Mouse (Mus musculus) skeletal muscle tissue, adult 2 months (tissue): Measurements from ENCODE around the gene Osgep.
A peak's percentile ranks its signal among the peaks of the same experiment; 100 is the strongest.
"Not testable (repeated sequence)": the region's sequence is repeated elsewhere in the genome, so short reads cannot be mapped to it uniquely, and the experiment has no call there.

Experiments used
- DNase-seq: peaks from one replicate; pipeline ENCODE4 v3.0.0-alpha.2; 2012; ENCODE audit warnings: low read depth, low spot score

The Osgep gene

GRCm38 (mm10) chr14:50924281-50925064, at the start of gene Osgep, which contains the start of gene Apex1:
Gene Osgep, minus strand, starts transcription at chr14:50924893.
Gene Apex1, plus strand, starts transcription at chr14:50924968.
- peak; percentile 96 for DNase-seq

- no peak for DNase-seq
Observed at GRCm38 (mm10) chr14:50973700-50974099, 49.0 kb upstream of the Osgep start.

- not testable (repeated sequence) for DNase-seq
Observed at GRCm38 (mm10) chr14:50973054-50973453, 48.4 kb upstream of the Osgep start.

- no peak for DNase-seq
Observed at GRCm38 (mm10) chr14:50970822-50971221, 46.1 kb upstream of the Osgep start.

DNA sequence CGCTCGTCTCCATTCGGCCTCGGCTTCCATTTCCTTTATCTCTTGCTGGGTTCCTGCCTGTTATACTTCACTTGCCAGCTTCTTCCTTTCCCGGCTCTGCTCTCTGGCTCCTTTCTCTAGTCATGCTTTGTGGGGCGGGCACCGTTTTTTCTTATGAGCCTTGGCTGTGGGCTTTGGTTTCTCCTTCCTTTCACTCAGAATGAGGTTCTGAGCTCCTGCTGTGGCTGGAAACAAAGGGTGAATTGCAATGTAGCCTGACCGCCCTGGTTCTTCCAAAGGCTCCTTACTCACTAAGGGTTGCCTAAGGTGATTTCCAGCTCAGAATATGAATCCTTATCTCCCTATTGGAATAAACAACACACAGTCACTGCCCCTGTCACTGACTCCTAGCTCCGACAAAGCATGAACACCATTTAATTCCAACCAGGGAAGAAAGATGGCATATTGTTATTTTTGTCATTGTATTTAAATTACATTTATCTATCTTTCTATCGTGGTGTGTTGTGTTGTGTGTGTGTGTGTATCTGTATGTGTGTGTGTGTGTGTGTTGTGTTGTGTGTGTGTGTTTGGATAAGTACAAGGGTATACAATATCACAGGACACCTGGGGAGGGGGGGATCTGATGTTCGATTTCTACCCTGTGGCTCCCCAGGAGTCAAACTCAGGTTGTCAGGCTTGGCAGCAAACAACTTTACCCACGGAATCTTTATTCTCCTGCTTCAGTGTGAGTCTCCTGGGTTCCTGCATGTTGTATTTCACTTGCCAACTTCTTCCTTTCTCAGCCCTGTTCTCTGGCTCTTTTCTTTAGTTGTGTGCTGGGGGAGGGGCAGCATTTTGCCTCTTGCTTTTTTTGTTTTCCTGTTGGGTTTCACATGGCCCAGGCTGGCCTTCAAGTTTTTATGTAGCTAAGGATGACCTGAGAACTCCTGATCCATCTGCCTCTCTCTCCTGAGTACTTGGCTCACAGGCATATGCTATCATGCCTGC, 45.2 kb upstream of the Osgep start:
- no peak for DNase-seq

- DNase-seq: no peak
Observed at GRCm38 (mm10) chr14:50969041-50969440, 44.3 kb upstream of the Osgep start.

DNA sequence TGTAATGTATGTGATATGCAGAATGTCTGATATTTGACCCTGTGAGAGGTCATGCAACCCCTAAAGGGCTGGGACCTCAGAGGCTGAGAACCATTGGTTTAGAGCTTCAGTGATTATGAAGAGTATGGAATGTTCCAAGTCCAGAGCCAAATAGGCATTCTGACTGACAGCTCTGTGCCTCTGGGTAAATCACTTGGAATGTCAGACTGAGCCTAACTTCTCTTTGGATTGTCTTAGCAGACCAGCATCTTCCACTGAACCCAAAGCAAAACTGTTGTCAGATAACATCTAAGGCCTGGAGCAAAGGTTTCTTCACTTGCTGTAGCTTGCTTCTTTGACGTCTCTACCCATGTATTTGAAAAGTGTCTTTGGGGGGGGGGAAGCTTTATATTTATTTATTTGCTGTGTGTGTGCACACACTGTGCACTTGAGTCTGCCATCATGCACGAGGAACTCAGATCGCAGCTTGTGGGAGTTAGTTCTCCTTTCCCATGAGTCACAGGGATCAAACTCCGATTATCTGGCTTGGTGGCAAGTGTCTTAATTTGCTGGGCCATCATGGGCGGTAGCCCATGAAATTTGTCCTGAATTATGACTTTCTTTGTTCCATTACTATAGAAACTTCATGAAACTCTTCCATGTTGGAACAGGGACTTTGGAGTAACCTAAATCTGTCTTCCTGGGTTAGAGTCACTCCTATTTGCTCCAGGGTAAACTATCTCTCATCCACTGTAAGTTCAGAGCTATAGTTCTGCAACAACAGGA, 43.7 kb upstream of the Osgep start:
- DNase-seq: no peak

- DNase-seq: not testable (repeated sequence)
Observed at GRCm38 (mm10) chr14:50958289-50958995, 33.7 kb upstream of the Osgep start.

- not testable (repeated sequence) for DNase-seq
Observed at GRCm38 (mm10) chr14:50957146-50957545, 32.5 kb upstream of the Osgep start.

DNA sequence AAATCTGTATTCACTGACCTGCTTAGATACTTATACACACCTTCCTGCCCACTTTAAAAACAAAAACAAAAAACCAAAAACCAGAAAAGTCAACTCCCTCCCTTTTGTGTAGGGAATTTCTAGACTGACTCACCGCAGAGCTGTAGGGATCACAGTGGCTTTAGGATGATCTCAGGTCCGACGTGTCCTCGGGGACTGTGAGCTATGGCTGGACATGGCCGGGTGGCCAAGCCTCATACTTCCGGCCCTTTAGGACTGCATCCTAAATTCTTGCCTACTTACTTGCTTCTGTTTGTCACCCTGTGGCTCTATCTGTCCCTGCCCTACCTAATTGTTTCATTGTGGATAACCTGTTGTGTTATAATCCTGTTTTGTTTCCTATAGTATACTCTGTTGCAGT, 32.0 kb upstream of the Osgep start:
- DNase-seq: not testable (repeated sequence)

DNA sequence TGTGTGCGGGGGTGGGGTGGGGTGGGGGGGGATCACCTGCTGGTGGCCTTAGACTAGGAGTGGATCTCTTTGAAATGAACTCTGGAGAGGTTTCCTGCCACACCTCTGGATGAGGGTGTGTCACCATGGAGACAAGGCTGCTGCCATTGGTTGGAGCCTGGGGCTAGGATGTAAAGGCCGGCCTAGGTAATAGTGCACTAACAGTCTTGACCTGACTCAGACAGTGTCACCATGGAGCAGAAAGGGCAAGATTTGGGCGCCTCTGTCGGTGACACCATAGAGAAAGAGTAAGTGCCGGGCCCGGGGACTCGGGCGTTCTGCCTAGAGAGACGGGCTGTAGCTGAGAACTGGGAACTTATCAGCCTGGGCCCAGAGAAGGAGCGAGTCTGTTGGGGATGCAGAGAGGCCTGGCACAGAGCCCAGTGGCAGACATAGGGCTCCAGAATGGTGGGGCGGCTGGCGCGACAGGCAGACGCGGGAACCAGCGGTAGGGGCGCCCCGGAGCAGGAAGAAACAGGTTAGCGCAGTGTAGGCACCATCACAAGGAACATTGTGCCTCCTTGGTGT, 31.3 kb upstream of the Osgep start, which contains the start of gene Pnp2:
Gene Pnp2 (plus strand): TSS at position 51 of the 567 bp plus-strand sequence.
- peak; percentile 18 for DNase-seq

DNA sequence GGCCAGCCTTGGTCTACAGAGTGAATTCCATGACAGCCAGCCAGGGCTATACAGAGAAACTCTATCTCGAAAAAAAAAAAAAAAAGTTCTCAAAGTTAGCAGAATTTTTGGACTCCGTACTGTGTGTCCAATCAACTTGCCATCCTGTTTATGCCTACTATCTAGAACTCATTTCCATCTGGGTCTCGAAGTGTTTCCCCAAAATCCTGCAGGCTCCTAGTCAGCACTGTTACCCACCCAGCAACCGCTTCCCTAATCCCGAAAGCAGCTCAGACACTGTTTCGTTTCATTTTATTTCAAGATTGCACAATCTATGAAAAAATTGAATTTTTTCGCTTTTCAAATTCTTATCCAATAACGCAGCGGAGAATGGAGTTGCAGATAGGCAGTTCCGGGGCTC, 30.8 kb upstream of the Osgep start:
- no peak for DNase-seq

GRCm38 (mm10) chr14:50945526-50945925, 20.8 kb upstream of the Osgep start:
- not testable (repeated sequence) for DNase-seq

DNA sequence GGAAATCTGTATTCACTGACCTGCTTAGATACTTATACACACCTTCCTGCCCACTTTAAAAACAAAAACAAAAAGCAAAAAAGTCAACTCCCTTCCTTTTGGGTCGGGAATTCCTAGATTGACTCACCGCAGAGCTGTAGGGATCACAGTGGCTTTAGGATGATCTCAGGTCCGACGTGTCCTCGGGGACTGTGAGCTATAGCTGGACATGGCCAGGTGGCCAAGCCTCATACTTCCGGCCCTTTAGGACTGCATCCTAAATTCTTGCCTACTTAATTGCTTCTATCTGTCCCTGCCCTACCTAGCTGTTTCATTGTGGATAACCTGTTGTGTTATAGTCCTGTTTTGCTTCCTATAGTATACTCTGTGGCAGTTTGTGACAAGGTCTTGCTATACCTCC, 20.4 kb upstream of the Osgep start:
- not testable (repeated sequence) for DNase-seq

- not testable (repeated sequence) for DNase-seq
Observed at GRCm38 (mm10) chr14:50944668-50945033, 20.0 kb upstream of the Osgep start.

DNA sequence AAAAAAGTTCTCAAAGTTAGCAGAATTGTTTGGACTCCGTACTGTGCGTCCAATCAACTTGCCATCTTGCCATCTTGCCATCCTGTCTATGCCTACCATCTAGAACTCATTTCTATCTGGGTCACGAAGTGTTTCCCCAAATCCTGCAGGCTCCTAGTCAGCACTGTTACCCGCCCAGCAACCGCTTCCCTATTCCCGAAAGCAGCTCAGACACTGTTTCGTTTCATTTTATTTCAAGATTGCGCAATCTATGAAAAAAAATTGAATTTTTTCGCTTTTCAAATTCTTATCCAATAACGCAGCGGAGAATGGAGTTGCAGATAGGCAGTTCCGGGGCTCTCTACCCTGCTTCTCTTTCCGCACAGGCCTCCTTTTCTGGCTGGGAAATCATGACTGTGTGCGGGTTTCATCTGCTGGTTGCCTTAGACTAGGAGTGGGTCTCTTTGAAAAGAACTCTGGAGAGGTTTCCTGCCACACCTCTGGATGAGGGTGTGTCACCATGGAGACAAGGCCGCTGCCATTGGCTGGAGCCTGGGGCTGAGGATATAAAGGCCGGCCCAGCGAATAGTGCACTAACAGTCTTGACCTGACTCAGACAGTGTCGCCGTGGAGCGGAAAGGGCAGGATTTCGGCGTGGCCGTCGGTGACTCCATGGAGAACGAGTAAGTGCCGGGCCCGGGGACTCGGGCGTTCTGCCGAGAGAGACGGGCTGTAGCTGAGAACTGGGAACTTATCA, 19.4 kb upstream of the Osgep start, which contains the start of gene Gm49342:
Gene Gm49342 (plus strand): TSS at position 586 of the 736 bp plus-strand sequence.
- peak; percentile 94 for DNase-seq

DNA sequence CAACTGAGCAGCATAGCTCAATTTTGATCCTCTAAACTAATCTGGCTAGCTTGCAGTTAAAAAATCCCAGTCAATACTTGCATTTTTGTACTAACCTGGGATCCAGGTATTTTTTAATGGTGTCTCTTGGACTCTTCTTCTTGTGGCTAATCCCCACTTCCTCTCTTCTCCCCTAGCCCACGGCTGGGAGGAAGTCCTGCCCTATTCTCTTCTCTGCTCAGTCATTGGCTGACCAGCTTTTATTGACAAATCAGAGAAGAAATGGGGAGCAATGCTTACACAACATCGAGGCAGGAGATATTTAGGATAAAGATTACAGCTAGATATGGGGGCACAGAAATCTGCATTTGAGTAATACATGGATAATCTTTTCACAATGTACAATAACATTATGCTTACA, 14.2 kb upstream of the Osgep start:
- DNase-seq: no peak

DNA sequence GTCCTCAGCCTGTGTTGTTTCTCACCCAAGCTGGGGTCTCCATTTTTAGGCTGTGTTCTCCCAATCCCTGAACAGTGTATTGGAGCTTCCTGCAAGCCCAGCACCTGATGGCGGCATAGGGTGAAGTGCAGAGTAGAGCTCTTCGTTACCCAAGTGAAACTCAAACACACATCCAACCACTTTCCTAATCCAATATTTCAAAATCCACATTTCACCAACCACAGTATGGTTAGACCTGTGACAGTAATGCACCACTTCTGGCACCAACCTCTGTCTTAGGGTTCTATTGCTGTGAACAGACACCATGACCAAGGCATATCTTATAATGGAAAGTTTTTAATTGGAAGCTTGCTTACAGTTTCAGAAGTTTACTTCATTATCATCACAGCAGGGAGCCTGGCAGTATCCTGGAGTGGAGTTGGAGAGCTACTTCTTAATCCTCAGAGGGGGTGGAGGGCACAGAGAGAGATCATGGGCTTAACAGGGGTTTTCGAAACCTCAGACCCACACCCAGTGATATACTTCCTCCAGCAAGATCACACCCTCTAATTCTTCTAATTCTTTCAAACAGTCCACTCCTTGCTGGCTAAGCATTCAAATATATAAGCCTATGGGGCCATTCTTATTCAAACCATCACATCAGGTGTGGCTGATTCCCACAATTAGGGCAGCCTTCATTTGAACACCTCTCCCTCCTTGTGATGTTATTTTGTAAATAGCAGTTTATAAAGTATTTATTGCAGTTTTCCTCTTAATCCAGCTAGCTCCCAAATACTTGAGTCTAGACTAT, 13.6 kb upstream of the Osgep start:
- DNase-seq: no peak

GRCm38 (mm10) chr14:50936649-50937048, 12.0 kb upstream of the Osgep start:
- DNase-seq: no peak
